Mouse (Mus musculus) brain, embryonic 18.5 days (tissue): ENCODE measurements around the gene Tiprl.

Experiments used
- DNase-seq: peaks from one replicate; pipeline ENCODE4 v3.0.0-alpha.2; 2012; ENCODE audit warnings: low read depth, low spot score

The Tiprl gene

DNA sequence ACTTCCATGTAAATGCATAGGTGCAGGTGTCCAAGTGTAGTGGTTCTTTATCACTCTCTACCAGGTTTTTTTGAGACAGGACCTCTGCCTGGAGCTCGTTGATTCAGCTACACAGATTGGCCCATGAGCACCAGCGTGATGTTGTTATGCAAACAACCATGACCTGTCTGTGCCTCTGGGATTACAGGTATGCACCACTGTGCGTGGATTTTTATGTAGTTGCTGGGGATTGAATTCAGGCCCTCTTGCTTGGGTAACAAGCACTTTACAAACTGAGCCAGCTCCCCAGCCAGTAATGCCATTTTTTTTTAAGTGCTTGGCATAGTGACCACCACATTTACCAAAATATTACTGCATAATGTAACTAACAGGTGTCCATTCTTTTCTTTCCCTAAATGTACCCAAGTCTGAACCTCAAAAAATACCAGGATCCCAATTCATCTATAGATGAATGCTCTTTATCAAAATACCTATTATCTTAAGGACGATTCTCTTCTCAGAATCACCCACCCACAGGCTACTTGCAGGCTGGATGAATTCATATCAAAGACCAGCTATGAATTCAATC is 35.3 kb downstream of the Tiprl start:
- no peak for DNase-seq

DNA sequence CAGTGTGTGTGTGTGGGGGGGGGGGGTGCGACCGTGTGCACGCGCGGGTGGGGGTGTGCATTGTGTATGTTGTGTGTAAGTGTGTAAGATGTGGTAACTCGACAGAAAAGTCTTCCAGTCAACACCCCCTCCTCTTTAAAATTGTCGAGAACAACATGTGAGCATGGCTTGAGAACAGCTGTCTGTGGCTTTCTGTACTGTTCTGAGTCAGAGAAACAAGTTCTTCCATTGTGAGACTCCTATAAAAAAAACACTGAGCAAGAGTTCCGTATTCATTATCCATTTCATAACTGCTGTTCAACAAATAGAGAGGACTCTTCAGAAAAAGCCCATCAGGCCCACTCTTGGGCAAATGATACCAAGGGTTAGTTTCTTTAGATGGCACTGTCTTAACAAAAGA is 36.0 kb downstream of the Tiprl start:
- DNase-seq = no peak

DNA sequence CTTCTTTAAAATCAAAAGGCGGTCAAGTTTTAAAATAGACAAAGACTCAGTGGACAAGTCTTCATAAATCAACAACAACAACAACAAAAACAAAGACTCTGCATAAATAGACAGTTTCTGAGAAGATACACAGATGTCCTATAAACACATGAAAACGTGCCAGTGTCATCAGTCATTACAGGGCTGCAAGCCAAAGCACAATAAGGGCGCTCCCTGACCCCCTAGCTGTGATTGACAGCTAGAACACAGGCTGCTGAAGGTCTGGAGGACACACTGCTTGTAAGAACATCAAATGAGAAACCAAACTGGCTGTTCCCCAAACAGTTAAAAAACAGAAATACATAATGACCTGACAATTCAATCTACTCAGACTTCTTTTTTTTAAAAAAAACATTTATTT is 37.2 kb downstream of the Tiprl start:
- no peak for DNase-seq

DNA sequence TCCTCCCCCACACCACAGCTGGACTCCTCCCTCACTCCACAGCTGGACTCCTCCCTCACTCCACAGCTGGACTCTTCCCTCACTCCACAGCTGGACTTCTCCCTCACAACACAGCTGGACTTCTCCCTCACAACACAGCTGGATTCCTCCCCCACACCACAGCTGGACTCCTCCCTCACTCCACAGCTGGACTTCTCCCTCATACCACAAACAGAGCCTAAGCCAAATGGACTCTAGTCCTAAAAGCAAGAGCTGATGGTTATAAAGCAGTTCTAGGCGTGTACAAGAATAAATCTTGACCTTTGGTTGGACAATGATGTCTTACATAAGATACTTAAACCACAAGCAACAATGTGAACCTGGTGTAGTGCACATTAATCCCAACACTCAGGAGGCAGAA is 37.8 kb downstream of the Tiprl start:
- no peak for DNase-seq

DNA sequence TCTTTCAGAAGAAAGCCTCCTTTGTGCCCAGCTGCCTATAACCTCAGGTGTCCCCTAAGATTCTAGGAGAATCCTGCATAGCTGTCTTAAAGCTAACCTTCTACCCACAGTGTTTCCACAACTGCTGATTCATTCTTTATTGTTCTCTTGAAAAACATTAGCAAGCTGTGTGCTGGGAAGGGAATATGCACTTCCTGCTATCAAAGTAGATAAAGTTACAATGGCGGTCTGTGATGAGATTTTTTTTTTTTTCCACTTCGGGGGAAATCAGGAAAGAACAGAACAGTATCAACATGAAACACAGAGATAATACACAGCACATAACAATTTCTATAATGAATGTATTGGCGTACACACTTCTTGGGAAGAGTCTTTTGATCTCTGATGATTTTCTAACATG is 38.9 kb downstream of the Tiprl start:
- DNase-seq = no peak

DNA sequence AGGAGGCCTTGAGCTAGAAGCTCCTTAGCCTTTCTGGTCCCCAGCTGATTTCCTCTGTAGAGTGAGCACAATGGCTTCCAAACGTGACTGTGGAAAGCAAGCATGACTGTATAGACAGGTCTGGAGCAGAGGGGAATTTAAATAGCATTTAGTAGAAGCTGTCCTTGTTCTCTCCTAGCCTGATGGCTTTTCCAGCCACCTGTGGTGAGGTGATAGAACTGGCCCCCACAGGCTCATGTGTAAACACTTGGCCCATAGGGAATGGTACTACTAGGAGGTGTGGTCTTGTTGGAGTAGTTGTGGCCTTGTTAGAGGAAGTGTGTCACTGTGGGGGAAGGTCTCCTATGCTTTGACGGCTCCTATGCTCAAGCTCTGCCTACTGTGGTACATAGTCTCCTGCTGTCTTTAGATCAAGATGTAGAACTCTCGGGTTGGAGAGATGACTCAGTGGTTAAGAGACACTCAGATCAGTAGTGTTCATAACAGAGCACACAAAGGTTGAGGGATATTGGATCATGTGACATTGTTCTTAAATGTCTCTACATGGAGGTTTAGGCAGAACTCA is 41.3 kb downstream of the Tiprl start:
- DNase-seq = no peak

DNA sequence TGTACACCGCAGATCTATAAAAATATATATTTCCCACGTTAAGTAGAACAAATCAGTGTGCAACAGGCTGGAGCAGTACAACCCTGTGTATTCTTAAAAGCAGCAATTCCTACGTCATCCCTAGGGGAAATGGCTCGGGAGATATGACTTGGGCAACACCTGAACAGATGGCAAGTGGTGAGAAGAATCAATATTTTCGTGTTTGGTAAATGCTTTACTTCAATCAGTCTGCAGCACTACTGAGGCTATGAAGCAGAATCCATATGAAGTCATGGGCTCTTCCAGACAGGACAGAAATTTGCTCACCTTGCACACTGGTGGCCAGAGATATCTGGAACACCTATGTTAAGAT is 42.2 kb downstream of the Tiprl start:
- no peak for DNase-seq

DNA sequence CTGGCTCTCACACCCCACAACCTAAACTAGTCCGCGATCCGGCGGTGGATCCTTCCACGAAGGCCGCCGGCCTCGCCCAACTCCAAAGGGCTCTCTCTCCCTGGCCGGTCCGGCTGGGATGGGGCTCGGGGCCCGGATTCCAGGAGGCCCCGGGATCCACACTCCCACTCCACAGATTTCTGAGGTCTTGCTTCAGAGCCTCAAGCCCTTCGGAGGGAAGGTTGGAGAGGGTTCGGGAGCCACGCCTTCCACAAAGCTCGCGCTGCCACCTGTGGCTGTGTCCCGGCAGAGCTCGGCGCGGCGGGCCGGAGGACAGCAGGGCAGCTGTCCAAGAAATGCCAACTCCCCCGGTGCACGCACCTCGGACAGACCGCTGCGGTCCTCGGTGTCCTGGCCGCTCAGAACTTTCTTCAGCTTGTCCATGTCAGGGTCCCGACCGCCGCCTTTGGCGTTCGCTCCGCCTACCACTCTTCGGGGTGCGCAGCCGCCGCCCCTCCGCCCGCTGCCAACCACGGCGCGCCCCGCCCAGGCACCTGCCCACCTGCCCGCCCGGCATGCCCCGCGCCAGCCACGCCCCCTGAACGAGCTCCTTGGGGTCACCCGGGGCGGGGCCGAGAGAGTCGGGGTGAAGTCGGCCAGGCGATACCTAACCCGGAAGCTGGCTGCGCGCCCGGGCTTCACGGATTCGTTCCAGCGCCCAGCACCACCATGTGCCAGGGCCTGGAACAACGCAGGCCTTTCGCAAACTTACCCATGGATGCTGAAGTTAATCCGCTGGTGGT is 42.7 kb downstream of the Tiprl start, which contains the start of gene Sft2d2:
TSS of gene Sft2d2 (minus strand) at position 559 of the 782 bp plus-strand sequence.
- DNase-seq = peak; percentile 28

DNA sequence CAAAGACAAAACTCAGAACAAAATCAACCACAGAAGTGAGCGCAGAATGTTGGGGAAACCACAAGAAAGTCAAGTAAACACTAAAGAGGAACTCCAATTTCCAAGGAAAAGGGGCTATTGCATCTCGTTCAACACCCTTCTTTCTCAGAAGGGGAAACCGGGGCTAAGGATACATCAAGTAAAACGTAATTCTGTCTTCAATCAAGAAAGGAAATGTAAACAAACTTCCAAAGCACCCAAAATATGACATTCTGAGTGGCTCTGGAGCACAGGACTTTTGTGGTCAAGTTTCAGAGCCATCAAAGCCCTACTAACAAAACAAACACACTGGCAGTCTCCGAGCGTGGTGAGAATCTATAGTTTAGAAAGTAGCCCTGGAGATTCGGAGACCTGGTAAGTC is 43.4 kb downstream of the Tiprl start:
- DNase-seq = no peak

DNA sequence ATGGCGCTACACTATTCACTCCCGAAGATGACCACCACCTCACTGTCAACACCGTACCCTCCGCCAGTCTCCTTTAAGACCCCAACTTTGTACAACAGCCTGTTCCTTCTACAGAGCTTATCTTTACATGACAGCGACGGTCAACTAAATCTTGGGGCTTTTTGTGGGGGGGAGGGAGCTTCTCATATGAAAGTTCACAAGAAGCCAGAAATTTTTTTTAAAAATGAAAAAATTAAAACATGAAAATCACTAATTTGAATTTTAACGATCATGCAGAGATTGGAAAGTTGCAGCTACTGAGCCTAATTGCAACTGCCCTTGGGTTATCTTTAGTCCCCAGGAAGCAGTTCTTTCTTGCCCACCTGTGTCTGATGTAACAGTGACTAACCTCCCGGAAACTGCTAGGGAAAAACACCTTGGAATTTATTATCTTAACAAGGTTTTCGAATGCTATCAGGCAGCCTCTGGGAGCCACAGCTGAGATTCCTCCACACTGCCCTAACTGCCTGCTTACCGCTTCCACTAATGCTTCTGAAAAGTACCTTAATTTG is 44.0 kb downstream of the Tiprl start:
- DNase-seq = no peak

DNA sequence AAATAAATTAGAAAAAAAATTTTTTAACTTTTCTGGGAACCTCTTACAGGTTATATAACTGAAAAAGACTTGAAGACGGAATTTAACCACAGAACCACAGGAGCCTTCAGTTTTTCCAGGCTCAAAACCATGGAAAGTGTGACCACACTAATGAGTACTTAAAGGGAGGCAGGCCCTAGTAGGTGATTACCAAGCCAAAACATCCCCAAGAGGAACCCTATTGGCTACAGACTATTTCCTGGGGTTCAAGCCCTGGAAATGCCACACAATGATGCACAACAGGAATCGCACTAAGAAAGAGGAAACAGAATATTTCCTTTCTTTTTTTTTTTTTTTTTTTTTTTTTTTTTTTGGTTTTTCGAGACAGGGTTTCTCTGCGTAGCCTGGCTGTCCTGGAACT is 44.7 kb downstream of the Tiprl start:
- no peak for DNase-seq

DNA sequence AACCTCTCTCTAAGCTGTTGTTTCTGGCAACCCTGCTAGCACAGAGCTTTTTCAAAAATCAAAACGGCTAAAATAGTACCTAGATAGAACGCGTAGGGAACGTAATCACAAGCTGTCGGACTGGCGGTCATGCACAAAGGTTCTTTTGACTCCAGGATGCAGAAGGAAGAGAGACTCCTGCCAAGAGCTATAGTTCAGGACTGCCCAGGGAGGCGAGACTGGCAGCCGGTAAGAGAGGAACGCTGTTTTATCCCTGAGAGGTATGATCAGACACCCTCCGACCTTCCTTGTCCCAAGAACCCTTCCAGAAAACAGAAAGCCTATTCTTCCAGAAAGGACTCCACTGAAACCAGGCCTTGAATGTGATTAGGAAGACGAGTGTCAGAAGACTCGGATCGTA is 45.2 kb downstream of the Tiprl start:
- DNase-seq = no peak

DNA sequence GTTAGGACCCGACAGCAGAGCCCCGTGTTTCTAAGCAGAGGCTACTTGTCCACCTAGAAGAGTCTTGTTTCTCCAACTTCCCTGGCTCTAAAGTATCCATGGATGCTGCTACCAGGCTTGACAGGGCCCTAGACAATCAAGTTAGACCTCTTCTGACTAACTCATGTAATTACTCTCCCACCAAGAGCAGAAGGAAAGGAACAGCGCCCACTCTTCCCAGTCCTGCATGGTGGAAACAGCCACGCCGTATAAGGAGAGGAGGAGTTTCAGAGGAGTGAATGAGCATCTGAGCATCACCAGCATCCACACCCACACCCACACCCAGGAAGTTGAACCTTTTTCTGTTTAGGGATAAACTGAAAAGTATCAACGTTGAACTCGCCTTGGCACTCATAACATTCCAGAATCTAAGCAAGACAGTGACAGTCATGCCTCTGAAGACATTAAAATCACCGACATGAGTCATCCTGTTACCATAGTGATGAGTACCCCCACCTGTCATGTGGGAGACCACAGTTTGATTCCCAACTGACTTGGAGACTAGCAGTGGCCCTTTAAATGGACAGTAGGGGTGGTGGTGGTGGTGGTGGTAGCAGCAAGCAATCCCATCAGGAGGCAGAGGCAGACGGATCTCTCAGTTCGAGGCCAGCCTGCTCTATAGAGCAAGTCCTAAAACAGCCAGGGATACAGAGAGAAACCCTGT is 46.1 kb downstream of the Tiprl start:
- no peak for DNase-seq

DNA sequence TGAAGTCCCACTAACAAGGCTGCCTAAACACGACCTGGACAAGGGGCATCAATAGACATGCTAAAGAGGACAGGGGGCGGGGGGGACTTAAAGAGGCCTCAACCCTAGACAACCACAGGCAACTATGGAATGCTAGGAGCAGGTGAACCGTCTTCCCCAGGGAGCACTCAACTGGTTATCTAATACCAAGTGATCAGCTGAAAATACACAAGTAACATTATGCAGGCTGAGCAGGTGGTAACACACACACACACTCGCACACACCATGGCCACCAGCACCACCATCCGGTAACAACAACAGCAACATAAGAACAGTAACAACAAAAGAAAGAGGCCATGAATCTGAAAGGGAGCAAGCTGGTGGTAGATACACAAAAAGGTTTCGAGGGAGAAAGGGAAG is 46.7 kb downstream of the Tiprl start:
- no peak for DNase-seq

DNA sequence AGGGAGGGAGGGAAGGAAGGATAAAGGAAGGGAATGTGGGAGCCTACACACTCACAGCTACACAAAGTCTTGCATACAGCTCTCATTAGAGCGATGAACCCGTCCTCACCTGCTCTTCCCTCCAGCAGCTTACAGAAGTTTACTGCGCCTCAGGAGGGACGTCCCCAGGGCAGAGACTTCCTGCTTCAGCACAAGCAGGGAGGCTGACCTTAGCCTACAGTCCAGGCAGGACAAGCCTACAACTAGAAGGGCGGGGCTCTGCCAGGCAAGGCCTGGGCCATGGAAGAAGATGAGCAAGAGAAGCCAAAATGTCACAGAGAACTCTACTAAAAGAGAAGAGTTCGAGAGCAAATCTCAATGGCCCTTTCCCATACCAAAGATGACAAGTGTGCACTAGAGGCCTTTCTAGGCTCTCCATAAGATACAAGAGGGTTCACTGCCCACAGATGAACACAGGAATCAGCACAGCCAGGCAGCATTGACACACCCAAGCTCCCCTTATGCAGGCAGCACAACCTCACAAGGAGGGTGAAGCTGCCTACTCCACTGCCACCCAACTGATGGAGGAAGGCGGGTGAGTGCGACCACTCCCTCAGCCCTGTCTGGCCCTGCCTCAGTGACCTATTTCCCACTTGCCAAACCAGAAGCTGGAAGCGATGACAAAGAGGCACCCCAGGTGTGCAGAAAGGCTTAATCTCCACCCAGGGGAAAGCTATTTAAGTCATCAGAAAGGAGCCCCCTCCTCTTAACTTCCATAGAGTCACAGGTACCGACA is 47.8 kb downstream of the Tiprl start:
- no peak for DNase-seq

DNA sequence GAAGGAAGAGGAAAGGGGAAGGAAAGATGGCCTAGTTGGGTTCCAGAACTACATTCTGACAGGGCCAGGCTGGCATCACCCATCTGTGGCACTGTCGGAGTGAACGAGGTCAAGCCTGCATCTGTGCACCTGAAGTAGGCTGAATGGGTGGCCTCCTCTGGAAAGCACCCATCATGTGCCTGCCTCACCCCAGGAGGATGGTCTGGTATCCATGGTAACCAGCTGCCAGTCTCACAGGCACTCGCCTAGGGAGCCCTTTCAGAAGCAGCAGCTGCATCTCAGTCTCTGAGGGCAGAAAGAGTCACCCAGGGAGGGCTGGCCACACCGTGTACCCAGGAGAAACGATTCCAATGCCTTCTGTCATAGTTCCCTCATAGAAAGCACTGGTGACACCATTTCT is 49.4 kb downstream of the Tiprl start:
- DNase-seq = no peak

DNA sequence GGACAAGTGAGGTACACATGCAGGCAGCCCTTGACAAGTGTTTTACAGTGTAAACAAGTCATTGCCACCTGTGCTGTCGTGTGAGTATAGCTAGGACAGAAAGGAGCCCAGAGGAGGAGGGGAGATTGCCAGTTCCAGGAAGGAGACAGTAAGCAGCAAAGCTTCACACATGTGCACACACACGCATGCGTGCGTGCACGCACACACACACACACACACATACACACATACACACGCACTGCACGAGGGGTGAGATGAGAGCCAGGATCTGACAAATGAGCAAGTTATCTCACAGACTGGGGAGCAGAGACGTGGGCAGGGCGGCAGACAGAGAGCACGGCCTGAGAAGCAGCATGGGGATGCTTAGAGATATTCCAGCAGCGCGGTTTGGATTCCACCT is 50.3 kb downstream of the Tiprl start:
- no peak for DNase-seq

DNA sequence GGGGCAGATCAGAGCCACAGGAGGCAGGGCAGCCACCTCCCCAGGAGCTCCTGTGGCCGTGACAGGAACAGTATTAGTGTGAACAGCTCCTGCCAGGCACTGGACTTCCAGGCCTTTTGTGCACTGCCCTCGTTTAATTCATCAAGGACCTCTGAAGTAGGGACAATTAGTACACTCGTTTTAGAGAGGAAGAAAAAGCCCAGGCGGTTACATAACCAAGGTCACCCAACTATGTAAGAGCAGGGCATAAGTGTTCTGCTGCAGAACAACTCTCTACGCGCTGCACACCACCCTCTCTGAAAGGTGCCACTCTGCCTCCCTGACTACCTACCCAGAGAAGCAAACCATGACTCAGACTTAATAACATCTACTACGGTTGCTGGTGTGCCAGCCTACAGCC is 51.7 kb downstream of the Tiprl start:
- DNase-seq = no peak

DNA sequence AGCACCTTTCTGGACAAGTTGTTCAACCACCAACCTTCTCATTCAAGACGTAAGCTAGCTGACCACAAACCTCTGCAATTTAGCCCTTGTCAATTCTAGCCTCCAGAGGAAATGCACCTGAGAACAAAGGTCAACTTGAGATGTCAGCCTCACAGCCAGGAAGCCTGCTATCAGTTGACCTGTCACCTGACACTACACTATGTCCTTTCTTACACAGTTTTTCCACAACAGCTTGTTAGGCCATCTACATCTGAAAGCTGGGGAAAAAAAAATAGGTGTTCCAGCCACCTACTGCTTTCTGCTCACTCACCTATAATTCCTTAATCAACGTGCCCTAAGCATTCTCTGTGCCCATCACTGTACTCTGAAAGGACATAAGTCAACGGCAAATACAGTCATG is 52.6 kb downstream of the Tiprl start:
- DNase-seq = no peak

DNA sequence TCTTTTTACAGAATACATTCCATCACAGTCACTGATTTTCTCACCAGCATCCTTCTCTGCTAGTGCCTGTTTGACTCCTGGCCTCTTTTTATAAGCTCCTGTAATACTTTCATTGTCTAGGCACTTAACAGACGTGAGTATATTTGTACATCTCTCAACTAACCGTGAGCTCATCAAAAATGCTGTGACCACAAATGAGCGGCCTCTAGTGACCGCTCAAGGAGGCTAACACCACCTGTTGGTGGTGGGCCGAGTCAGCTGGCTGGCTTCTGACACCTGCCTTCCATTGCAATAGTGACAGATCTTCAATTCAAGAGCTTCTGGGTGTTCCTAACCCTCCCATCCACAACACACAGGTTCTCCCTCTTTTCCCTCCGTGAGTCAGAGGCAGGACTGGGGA is 53.4 kb downstream of the Tiprl start:
- DNase-seq = no peak

DNA sequence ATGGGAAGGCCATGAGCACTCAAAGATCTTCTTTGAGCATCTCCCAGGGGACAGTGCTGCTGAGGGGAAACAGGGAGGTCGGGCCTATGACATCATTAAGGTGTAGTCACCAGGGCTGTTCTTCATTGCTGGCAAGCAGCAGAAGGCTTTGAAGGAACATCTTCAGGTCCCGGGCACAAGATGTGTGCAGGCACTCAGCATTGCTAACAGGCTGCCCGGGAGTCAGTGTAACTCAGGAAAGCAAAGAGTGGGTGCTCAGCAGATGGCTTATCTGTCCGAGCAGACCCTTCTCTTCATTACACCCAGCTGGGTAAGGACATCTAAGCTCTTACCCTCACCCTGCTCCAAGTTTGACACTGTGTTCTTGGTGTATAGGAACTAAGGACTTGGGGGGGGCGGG is 57.5 kb downstream of the Tiprl start:
- DNase-seq = no peak

DNA sequence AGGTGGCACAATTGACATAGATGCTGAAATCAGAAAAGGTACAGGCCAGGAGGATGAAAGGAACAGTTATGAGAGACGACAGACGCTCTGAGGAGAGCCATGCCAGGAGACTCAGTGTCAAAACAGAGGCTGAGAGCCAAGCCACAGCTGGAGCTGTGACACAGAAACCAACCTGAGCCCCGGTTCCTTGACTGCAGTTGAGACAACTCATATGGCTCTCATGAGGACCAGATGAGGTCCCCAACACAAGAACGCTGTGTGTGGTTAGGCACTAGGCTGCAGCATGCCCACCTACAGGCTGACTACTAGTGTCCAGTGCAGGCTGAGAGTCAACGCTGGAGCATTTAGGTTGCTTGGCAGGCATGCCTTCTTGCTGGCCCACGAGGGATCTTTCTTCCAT is 58.7 kb downstream of the Tiprl start:
- no peak for DNase-seq
